Mouse (Mus musculus): ENCODE data around the gene Glrb. TPM values are rescaled to one million over a fixed set of nuclear protein-coding genes. Genes with fewer than 3 reads are reported as not detected.

Gene Glrb
- not detected for polyA plus RNA-seq (2017; shearing (Covaris generic))

DNA sequence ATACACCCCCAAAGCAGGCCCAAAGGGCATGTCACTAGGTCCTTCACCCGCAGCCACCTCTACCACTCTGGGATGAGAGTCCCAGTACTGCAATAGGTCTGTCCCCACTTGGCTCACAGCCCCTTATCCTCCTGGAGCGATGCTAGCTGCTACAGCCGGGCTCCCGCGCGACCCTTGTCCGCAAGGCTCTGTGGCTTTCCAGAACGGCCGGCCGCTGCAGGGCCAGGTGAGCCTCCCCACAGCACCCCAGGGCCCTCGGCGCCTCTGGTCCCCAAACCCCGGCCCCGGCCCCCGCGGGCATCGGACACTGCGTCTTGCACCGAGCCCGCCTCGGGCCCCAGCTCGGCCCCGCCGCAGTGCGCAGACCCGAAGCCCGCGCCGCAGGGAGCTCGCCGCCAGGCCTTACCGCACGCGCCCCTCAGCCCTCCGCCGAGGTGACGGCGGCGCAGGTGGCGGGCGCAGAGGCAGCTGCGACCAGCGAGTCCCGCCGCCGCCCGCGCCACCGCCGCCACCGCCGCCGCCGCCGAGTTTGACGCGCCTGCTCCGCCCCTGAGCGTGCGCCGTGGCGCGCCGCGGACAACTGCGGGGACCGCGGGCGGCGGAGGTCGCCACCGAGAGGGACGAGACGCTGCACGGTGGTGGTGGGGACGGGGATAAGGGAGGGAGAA, at the start of gene Glrb:
Glrb (minus strand) TSS at position 550 of the 668 bp plus-strand sequence.

DNA sequence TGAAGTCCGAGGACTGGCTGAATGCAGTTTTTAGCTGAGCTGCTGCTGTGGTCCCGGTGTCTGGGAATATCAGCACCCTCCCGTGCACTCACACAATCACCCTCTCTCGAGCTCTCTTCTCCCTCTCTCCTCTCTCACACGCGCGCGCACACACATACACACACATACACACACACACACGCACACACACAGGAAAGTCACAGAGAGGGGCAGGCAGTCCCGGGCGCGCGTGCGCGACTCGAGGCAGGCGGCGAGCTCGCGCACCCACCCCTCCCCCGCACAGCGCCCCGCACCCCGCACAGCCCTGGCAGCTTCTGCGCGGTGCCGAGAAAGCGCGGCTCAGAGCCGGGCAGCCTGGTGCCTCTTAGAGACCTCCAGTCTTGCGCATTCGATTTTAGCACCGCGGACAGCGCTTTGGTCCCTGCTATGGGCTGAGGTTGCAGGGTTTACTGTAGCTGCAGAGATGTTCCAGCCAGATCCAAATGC, 110.8 kb downstream of the Glrb start, which contains the start of gene Gria2:
Gria2 (minus strand) TSS at position 240 of the 486 bp plus-strand sequence.

Other genes with a start within 250 kb of the Glrb start
- not detected for gene Gria2, start 110.8 kb downstream of the Glrb start, polyA plus RNA-seq (2017; shearing (Covaris generic))
- not detected for gene Pdgfc, start 122.8 kb upstream of the Glrb start, polyA plus RNA-seq (2017; shearing (Covaris generic))

Data from activated CD4-positive, CD25-positive, alpha-beta regulatory T cell, adult 9 weeks (primary cell).